Mouse (Mus musculus) ovary, postnatal 36 days (tissue): ENCODE data around the gene Gpatch2.

Source experiments
- DNase-seq: peaks from one replicate; pipeline ENCODE4 v3.0.0; 2022; ENCODE audit warnings: low spot score, mixed read lengths

Gene Gpatch2

DNA sequence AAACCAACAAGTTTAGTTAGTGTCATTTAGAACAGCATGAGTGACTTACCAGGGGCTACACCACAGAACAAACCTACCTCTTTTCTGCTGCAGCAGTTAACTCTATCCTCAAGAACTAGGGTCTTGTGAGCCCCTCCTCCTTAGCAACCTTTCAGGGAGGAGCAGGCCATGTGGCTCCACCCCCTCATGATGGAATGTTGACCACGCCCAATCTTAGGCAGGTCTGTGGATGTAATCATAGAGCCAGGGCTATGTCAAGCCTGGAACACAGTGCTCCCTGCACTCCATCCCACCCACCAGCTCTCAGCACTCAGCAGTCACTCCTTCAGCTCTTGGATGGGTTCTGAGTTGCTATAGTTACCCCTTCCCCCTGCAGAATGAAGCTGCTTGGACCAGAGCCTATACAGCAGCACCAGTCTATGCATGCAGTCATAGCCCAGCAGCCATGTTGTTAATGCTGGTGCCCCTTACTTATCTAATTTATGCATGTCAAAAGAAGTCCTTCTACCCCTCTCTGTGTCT is 35.5 kb downstream of the Gpatch2 start:
- no peak for DNase-seq

DNA sequence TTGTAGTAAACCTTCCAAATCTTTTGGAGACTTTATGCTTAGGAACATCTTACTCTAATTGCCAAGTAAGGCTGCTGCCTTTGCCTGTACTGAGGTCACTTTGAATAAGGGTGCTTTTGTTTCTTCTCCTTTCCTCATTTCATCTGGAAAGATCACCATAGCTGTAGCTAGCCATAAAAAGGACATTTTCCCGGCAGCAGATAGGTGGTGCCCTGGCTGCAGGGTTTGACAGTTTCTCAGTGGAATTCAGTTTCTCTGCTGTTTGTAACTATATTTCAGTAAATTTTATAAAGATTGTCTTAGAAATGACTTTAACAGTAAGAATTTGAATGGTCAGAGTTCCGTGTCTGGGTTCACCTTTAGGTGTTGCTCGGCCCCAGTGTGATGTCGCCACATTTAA is 43.4 kb downstream of the Gpatch2 start:
- DNase-seq: no peak

DNA sequence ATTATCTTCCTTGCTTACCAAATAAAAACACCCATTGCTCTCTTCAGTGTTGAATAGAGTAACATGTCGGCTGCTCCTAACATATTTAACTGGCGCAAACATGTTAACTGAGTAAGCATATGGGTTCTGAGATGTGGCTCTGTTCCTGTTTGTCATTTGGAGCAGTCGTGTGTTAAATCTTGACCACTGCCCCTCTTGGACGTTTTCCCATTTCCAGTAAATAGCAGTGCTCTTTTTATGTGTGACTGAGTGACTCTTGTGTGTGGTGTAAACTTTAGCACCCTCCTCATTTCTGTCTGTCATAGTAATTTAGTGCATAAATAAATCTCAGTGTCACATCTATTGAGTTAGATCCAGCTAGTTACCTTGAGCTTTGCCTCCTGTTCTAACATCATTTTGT is 52.3 kb downstream of the Gpatch2 start:
- no peak for DNase-seq

DNA sequence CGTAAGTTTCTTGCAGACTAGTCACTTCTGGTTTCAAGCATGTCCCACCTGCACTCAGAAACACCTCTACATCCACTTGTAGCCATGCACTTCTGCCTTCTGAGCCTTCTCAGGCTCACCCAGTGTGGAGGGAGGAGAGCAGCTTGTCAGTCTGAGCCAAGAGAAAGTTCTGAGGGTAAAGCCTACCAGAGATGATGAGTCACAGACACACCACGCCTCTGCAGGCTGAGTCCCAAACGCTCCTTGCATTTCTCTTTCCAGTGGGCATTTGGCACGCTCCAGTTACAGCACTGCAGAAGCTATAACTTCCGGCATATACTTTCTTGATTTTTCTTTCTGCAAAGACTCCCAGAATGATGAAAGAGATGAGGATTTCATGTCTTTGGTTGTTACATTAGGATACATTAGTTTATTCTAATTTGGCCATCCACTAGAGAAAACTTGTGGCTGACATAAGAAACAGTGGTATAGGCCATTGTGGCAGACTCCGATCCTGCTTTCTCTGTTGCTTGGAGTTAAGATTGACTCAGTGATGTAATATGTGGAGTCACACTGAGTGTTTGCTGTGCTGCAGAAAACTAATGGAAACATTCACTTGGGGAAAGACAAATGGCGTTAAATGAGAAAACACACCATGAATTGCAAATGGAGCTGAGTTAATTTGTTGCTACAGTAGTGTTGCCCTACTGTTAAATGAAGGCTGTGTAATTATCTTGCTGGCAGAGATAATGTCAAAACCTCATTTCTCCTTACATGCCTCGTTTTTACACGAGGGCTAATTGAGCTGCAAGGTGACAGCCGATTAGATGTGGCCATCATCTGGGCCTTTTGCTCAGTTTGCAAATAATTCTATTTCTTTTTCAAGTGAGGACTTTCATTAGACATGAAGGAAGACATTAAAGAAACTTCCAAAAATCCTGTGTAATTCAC is 55.3 kb downstream of the Gpatch2 start:
- no peak for DNase-seq

DNA sequence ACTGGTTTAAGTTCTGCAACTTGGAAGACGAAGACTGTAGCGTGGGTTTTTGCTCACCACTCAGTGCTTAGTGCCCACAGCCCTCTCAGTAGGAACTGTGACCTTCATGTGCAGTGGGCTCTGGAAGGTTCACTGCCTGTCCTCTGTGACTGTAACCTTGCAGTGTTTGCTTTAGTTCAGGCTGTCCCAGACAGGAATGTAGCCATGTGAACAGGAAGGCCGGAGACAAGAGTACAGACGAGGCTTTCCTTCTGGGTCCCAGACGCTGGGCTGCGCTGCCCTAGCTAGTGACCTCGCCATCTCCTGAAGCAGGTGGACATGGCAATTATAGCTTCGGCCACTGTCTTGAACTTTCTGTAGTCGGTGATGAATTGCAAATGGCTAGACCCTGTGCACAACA is 62.0 kb downstream of the Gpatch2 start:
- peak; percentile 30 for DNase-seq

DNA sequence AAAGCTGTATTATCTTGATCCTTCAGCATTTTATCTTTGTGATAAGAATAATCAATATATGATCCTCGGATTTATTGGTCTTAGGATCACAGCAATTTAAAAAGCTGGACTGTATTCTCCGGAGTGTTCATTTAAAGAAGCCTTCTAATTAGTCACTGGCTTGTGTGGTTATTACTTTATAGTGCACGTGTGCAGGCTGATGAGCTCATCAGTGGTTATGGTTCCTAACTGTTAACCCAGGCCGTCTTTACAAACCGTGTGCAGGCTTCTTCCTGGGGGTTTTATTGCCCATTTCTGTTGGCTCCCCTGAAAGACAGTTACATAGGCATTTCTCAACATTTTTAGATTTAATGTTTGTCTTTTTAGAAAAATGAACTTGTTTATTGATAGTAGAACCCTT is 63.2 kb downstream of the Gpatch2 start:
- DNase-seq: no peak

DNA sequence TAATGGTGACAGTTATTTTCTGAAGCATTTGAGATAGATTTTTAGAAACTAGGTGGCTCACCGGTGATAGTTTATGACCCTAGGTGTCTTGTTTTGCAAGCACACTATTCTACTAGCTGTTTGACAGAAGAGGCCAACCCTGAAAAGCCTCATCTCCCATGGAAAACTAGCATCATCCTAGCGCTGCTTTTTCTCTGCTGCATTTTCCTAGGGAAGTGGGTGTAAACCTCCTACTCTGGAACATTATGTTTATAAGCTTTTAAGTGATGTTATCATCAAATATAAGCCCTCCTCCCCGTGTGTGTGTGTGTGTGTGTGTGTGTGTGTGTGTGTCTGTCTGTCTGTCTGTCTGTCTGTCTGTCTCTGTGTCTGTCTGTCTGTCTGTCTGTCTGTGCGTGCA is 64.5 kb downstream of the Gpatch2 start:
- no peak for DNase-seq

DNA sequence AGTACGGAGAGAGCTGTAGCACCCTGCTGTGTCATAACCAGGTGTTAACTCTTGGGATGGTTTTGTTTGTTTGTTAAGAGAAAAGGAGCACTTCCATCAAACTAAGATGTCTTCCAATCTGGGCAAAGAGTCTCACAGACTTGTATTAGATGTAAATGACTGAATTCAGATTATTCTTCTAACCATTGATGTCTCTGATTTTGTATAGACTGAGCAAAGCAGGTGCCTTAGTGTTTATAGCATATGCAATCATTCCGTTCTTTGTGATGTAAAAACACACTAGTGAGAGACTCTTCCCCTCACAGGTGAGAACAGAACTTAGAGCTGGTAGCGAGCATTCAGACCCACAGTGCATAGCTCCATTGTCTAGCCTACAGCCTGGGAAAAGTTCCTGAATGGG is 67.0 kb downstream of the Gpatch2 start:
- no peak for DNase-seq

DNA sequence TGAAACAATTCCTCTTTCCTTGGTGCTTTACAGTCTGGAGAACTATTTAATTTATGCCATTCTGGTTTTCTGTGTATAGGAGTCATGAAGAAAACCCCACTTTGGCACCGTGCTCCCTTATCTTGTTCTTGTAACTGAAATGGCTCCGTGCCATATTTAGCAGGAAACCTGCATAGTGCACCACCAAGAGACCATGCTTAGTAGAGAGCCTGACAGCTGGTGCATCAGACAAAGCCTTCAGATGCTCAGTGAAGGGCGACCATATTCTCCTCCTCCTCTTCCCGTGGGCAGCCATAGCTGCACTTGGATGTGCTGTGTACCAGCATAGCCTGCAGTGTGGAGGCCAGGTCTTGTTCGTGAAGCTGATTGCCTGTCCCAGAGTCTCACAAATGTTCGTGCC is 67.5 kb downstream of the Gpatch2 start:
- no peak for DNase-seq

DNA sequence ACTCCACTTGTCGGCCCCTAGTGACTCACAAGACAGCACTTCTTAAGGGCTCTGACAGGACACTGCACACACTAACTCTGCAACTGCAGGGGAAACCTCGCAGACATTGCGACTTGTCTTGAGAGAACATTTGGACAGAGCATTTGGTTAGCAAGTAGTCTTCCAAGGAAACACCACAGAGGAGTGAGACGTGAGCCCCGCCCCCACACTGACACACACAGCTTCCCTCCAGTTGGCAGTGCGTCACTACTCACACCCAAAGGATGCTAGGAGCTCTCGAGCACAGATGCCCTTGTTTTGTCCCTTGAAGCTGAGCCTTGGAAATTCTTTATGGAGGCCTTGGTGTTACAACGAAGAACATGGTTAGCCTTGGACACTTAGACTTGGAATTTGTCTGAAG is 70.4 kb downstream of the Gpatch2 start:
- DNase-seq: no peak

DNA sequence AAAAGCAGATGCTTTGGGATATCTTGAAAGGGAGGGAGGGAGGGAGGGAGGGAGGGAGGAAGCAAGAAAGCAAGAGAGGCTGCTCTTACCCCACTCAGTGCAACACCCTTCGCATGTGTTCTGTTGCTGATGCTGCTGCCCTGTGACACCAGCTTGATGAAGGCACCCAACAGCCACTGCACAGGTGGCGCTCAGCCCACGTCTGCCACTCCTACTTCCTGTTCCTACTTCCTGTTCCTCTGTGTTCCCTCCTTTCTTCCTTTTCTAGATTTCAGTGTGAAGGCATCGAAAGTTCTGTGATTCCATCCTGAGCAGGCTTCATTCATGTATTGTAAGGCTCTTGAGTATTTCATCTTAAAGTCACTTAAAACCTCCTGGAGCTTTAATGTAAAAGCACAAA is 71.1 kb downstream of the Gpatch2 start:
- no peak for DNase-seq

DNA sequence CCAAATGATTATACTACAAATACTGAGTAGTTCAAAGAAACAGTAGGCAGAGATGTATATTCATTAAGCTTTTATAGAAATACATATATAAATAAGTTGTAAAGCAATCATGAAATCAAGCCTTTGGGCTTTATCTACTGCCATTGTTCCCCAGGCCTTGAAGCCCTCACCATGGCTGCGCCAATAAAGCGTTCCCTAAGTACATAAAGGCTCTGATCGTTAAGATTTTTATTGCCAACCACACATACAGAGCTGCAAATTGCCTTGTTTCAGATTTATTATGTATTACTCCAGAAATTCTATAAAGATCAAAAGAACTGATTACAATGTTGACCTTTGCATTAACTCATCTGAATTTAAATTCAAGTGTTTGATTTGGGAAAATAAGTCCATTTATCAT is 71.6 kb downstream of the Gpatch2 start:
- no peak for DNase-seq

DNA sequence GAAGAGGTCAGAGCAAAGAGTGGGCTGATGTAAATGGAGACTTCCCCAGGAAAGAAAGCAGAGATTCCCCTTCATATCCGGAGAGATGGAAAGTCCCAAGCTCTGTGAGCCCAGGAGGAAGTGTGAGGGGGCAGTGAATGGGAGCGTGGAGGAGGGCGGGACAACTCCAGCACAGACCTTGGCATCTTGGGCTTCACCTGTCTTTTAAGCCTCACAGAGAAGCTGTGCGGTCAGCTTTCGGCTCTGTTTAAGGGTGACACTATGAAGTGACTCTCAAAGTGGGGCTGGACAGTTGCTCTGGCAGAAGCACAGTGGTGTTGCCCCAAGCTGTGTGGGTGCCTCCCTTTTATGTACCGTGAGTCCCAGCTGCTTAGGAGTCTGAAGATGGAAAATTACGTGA is 74.9 kb downstream of the Gpatch2 start:
- no peak for DNase-seq

DNA sequence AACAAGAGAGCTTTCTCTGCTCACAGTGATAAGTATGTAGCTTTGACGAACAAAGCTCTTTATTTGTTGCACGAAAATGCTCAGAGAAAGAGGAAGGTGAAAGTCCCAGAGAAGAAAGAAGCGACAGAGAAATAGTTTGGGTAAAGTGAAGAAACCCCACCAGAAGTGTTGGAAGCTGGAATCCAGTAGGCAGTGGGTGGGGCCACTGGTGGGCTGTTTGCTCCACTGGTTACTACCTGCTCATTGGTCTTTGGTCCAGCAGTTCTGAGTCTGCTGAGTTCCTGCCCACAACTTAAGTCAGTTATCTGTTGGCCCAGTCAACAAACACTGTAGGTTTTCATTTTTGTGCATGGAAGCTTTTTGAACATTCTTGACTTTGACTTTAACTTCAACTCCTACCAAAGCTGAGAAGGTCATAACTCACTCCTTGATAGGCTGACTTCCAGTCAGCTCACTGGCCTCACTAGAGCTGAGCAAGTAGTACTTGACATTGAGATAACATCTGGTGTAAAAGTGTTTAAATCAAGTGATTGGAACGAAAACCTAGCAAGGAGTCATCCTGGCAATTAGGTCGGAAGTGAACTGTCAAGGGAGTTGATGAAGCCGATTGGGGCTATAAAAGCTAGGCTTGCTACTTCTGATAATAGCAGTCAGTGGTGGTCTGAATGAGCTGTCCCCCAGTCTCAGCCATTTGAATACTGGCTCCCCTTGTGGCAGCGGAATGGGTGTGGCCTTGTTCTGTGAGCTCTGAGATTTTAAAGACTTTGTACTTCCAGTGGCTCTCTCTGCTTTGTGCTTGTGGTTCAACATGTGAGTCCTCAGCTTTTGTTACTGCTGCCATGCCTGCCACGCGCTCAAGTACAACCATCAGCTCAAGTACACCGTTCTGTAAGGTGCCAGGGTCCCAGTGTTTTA is 76.4 kb downstream of the Gpatch2 start:
- DNase-seq: no peak

DNA sequence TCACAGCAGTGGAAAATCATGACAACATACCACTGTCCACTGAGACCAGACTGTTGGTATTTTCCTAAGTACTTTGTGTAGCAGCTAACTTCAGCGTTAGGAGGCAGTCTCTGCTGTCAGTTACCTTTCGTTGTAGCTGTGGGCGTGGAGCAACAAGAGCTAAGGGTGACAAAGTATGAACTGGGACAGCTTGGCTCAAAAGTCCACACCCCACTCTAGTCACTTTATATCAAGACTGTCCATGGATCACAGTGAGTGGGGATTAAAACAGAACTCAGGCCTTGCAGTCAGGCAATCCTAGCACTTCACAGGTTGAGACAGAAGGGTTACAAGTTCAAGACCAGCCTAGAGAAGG is 77.1 kb downstream of the Gpatch2 start:
- no peak for DNase-seq

DNA sequence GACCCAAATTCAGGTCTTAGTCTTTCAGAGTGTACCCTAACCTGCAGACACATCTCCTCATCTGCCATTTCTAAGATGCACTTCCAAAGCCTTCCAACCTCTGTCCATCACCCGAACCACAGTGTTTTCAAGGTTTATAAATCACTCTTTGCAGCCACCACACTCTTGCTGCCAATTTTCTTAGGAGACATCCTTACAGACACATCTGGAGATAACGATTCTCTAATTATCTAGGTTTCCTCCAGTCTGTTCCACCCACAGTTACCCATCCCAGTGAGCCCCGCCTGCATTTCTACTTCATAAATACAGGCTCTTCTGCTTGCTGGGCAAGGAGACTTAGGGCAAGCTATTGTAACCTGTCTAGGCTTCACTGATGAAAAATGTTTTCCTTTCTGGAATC is 77.9 kb downstream of the Gpatch2 start:
- no peak for DNase-seq

DNA sequence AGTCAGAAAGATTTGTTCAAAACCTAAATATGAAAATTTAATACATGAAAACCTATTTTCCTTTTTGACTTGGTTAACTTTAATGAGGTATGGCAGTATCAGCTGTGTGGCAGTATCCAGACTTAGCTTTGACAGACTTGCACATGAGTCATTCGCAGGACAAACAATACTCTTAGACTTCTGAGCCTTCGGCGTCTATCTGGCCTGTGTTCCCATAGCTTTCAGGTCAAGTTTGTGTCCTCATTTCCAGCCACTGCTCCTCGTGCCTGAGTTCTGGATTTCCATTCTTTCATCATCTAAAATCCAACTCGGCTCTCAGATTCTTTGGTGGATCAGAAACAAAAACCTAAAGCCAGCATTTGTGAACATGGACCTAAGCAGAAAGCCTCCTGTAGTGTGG is 79.2 kb downstream of the Gpatch2 start:
- DNase-seq: no peak

DNA sequence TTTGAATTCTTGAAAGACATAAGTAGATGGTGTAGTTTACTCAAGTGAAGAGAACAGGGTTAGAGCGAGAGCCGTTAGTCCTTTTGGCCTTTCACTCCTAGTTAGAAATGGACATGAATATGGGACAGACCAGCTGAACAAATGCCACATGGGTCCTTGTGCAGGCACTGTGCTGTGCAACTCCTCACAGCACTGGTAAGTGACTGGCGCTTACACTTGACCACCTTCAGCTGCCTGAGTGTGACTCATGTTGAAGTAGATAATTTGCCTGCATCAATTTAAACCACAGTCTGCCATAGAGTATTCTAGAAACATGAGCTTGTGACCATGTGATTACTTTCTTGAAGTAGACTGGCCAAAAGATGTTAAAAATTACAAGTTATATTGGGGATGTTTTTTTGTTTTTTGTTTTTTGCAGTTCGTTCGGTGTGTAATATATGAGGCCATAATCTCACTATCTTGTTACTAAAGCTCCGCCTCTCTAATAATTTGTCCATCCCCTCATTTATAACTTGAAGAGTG is 79.8 kb downstream of the Gpatch2 start:
- no peak for DNase-seq

DNA sequence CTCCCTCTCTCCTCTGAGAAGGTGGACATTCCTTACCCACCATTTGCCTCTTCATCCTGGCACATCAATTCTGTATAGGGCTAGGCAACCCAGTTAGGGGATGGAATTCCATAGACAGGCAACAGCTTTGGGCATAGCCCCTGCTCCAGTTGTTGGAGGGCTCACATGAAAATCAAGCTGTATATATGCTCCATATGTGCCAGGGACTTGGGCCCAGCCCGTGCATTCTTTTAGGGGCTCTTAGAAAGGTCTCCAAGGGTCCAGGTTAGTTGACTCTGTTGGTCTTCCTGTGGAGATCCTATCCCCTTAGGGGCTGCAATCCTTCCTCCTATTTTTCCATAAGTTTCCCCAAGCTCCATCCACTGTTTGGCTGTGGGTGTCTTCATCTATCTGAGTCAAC is 80.4 kb downstream of the Gpatch2 start:
- no peak for DNase-seq

DNA sequence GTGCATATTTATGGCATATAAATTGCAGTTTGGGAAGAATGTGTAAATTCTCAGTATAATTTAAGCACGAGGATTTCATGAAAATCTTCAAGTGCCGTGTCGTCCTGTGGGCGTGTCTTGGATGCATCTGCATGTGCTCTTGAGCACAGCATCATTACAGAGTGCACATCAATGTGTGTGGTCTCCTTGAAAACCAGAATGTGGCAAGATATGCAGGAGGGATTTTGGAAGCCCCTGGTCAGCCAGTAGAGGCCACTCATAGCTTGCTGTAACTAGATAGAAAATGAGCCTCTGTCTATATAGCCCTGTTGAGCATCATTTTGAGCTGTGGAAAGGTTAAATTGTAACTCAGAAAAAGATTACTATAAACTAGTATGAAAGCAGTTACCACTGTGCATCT is 83.9 kb downstream of the Gpatch2 start:
- no peak for DNase-seq

DNA sequence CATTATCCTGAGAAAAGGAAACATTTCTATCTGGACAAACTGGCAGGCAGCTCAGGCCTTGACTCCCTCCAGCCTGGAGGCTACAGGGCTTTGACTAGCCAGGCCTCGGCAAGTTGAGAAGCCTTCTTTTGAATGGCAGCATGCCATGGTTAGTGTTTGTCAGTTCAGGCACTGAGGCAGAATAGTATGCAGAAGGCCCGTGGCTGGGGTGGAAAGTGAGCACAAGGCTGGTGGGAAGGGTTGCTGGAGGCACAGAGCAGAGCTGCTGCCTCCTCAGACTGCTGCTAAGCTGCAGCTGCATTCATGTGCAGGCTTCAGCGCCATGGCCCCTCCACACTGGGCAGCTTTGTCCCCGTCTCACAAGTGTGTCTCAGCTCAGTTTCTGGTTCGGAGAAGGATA is 85.3 kb downstream of the Gpatch2 start:
- peak; percentile 13 for DNase-seq

DNA sequence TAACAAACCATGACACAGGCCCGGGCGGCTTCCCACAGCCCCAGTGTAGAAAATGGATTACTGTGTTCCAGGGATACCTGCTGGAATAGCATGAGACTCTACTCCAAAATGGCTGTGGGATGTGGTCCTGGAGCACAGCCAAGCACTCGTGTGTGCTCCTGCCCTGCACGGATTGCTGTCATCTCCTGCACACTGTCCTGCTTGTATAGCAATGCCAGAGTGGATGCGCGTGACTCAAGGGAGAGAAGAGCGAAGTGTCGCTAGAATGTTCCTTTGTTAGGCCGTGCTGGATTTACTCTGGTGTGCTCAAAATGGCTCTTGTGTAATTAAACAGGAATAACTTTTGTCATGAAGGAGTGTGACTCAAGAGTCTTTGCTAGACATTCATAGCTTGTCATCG is 87.9 kb downstream of the Gpatch2 start:
- DNase-seq: no peak

DNA sequence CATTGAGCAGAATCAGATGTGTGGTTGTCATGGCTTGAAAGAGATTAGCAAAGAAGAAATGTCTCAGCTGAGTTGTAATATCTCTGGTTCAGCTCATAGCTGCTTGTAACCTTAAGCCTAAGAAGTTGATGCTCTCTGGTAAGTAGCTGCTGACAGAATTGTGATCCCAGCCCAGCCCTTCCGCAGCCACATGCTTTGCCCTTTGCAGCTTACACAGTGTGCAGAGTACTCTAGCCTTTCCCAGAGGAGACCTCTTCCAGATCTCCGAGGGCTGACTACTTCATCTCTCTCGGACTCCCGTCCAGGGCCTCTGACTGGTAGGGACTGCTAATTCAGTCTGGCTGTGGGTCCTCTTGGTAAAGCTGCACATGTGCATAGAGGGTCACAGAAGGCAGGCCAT is 92.0 kb downstream of the Gpatch2 start:
- DNase-seq: no peak
